Mouse (Mus musculus): ENCODE measurements at regions not wholly inside any gene's neighbourhood (a gene's known extent, or its start where the extent isn't known, plus 50 kb on each side); places are given as distances from the start of the nearest gene placed in this dataset.

DNA sequence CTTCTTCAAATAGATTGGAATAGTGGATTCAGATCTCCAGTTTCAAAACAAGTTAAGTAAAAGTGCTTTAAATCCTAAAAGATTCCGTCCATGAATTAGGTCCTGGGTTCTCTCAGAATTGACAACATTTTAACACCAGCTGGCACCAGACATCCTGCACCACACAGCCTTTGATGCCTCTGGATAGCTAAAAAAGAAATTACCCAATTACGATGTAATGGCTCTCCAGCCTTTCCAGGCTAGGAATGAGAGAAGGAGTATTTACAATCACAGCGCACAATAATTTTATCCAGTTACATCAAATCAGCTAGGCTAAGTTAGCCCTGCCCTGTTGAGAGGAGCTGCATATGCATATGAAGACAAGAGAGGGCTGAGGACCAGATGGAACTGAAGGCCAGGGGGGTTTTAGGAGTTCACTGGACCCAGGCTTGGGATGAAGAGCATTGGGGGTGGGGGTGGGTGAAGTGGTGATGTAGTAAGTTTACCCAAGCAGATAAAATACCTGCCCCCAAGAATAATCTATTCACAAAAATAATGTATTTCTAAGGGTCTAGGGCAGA is 455.8 kb upstream of the Tle4 start:
- TF ChIP-seq CTCF (IDR thresholded peaks at IDR 0.05; ENCODE audit: insufficient read depth, low read depth, low read length) (no peak), POLR2A (IDR thresholded peaks at IDR 0.05; ENCODE audit: insufficient read depth, low read depth, low read length) (no peak)
